ENCODE assay signal across 8 mouse cellular contexts in genomic region chr5:125111137-125111536, GRCm38 (mm10).
DNase-seq lines count a peak whose midpoint lies in the region; ATAC-seq lines count a peak whose summit lies in the region.
"Had no signal": no experiment of that assay in that cellular context is flagged by ENCODE, and none has a peak within 500 bp of the region (broad histone marks: within the 10 kb centered on the region; RNA-seq: fewer than 3 reads in every experiment).

No protein-coding gene starts in this region.

- WGBS in embryonic facial prominence, embryonic 13.5 days = 29% methylated on average over 6 of the region's 6 CpGs
- WGBS in heart, embryonic 14.5 days = 44% methylated on average over 6 of the region's 6 CpGs
- 59% methylated on average over 6 of the region's 6 CpGs for WGBS in limb, embryonic 10.5 days
- 46% methylated on average over 6 of the region's 6 CpGs for WGBS in neural tube, embryonic 11.5 days

- H3K4me3 ChIP-seq in embryonic facial prominence, embryonic 13.5 days = no peak overlapping the region
- no peak overlapping the region for H3K4me3 ChIP-seq in heart, embryonic 14.5 days (ENCODE audit: control insufficient read depth in 1 of 2, insufficient read depth in 1 of 2, low read depth in 1 of 2, low read length in 2 of 2)
- 0 out of 2 replicates have a peak overlapping the region, but pooled peaks have one; percentile 7 for H3K4me3 ChIP-seq in limb, embryonic 10.5 days
- H3K4me3 ChIP-seq in neural tube, embryonic 11.5 days (ENCODE audit: low read depth, low read length) = no peak overlapping the region
- H3K4me3 ChIP-seq: lung, embryonic 15.5 days had no signal

- peaks cover 72% of the 10 kb centered on the region for H3K36me3 ChIP-seq in embryonic facial prominence, embryonic 13.5 days
- peaks cover 66% of the 10 kb centered on the region for H3K36me3 ChIP-seq in heart, embryonic 14.5 days (ENCODE audit: control insufficient read depth, insufficient read depth, low read length)
- peaks cover 90% of the 10 kb centered on the region for H3K36me3 ChIP-seq in limb, embryonic 10.5 days
- H3K36me3 ChIP-seq in neural tube, embryonic 11.5 days (ENCODE audit: control insufficient read depth, insufficient read depth, low read length) = peaks cover 14% of the 10 kb centered on the region

- ATAC-seq in embryonic facial prominence, embryonic 13.5 days (ENCODE audit: insufficient number of reproducible peaks, insufficient read depth, low FRiP score, low TSS enrichment, low read depth) = no peak; the same call in 1 of the 2 replicates
- peak; percentile 11; the same call in 1 of the 2 replicates for ATAC-seq in heart, embryonic 14.5 days (ENCODE audit: insufficient number of reproducible peaks, insufficient read depth, low FRiP score, low read depth)
- ATAC-seq in neural tube, embryonic 11.5 days (ENCODE audit: insufficient read depth, low FRiP score, low TSS enrichment) = peak; percentile 76

- peak overlapping the region; percentile 82; the same call in 1 of the 2 replicates for H3K27ac ChIP-seq in embryonic facial prominence, embryonic 13.5 days
- no peak overlapping the region for H3K27ac ChIP-seq in heart, embryonic 14.5 days (replicated peaks in 1 of 2; ENCODE audit: control insufficient read depth in 1 of 2, insufficient read depth in 1 of 2, low read depth in 2 of 2, low read length in 2 of 2)
- peak overlapping the region; percentile 82 for H3K27ac ChIP-seq in limb, embryonic 10.5 days
- peak overlapping the region; percentile 75 for H3K27ac ChIP-seq in neural tube, embryonic 11.5 days (ENCODE audit: low read depth, low read length)
- H3K27ac ChIP-seq: lung, embryonic 15.5 days had no signal

- H3K4me1 ChIP-seq in embryonic facial prominence, embryonic 13.5 days = peaks cover 47% of the 10 kb centered on the region
- peaks cover 7 to 38% of the 10 kb centered on the region in 2 experiments for H3K4me1 ChIP-seq in heart, embryonic 14.5 days (ENCODE audit: control insufficient read depth in 2 of 2, insufficient read depth in 2 of 2, low read length in 2 of 2)
- H3K4me1 ChIP-seq in limb, embryonic 10.5 days = peaks cover 53% of the 10 kb centered on the region
- H3K4me1 ChIP-seq in neural tube, embryonic 11.5 days (ENCODE audit: control insufficient read depth, insufficient read depth, low read length) = peaks cover 31% of the 10 kb centered on the region

- peak overlapping the region; percentile 5; the same call in 1 of the 2 replicates for H3K4me2 ChIP-seq in embryonic facial prominence, embryonic 13.5 days
- no peak overlapping the region for H3K4me2 ChIP-seq in heart, embryonic 14.5 days (ENCODE audit: low read length)
- H3K4me2 ChIP-seq in neural tube, embryonic 11.5 days (ENCODE audit: low read depth) = no peak overlapping the region
- H3K4me2 ChIP-seq: lung, embryonic 15.5 days had no signal

- DNase-seq in thymus, postnatal 14 days = peak; percentile 33
- DNase-seq in thymus, postnatal 0 days (ENCODE audit: low spot score) = no peak
- peak; percentile 59 for DNase-seq in limb, embryonic 10.5 days (ENCODE audit: low spot score)
- DNase-seq in neural tube, embryonic 11.5 days (ENCODE audit: low spot score) = peak; percentile 54
- no peak for DNase-seq in thymus, postnatal 25 days

- H3K9ac ChIP-seq in embryonic facial prominence, embryonic 13.5 days = no peak overlapping the region; the same call in 1 of the 2 replicates
- no peak overlapping the region for H3K9ac ChIP-seq in heart, embryonic 14.5 days (ENCODE audit: low read length)
- peak overlapping the region; percentile 26; the same call in 1 of the 2 replicates for H3K9ac ChIP-seq in neural tube, embryonic 11.5 days (ENCODE audit: low read length)
- H3K9ac ChIP-seq: lung, embryonic 15.5 days had no signal

- H3K27me3 ChIP-seq in embryonic facial prominence, embryonic 13.5 days = no peaks in the 10 kb centered on the region
- no peaks in the 10 kb centered on the region for H3K27me3 ChIP-seq in heart, embryonic 14.5 days (ENCODE audit: control insufficient read depth, insufficient read depth, low read length)
- H3K27me3 ChIP-seq in limb, embryonic 10.5 days (ENCODE audit: low read depth, poor library complexity, severe bottlenecking) = no peaks in the 10 kb centered on the region
- H3K27me3 ChIP-seq in neural tube, embryonic 11.5 days (ENCODE audit: control insufficient read depth, insufficient read depth, low read length) = no peaks in the 10 kb centered on the region
- H3K27me3 ChIP-seq: lung, embryonic 15.5 days had no signal

- no peaks in the 10 kb centered on the region for H3K9me3 ChIP-seq in embryonic facial prominence, embryonic 13.5 days
- 0 out of 2 replicates have a peak, but pooled peaks cover 3% of the 10 kb centered on the region for H3K9me3 ChIP-seq in heart, embryonic 14.5 days (ENCODE audit: control insufficient read depth, low read length)
- no peaks in the 10 kb centered on the region for H3K9me3 ChIP-seq in limb, embryonic 10.5 days (replicated peaks)
- H3K9me3 ChIP-seq in neural tube, embryonic 11.5 days (ENCODE audit: control insufficient read depth, low read length) = no peaks in the 10 kb centered on the region
- H3K9me3 ChIP-seq: lung, embryonic 15.5 days had no signal

Comparison
In these comparisons a context has a peak if more than half of its experiments do, and no peak if none do; other contexts are left out.
1. DNase-seq: peak in thymus, postnatal 14 days (single experiment), limb, embryonic 10.5 days (single experiment) and neural tube, embryonic 11.5 days (single experiment); none in thymus, postnatal 0 days (single experiment) and thymus, postnatal 25 days (single experiment).
2. H3K27ac ChIP-seq: peak in embryonic facial prominence, embryonic 13.5 days (single experiment), limb, embryonic 10.5 days (single experiment) and neural tube, embryonic 11.5 days (single experiment); none in heart, embryonic 14.5 days (0 of 2).